Mouse (Mus musculus) limb, embryonic 12.5 days (tissue): ENCODE data around the gene Atxn1l. TPM values are rescaled to one million over a fixed set of nuclear protein-coding genes. Genes with fewer than 3 reads are reported as not detected.

Experiments used
- ATAC-seq: fragments of 200-750 bp; cut with Nextera tagmentation; 2 replicates; pipeline ENCODE4 v1.8.0; 2017; ENCODE audit warnings: low read depth, moderate TSS enrichment; ENCODE audit not compliant: insufficient number of reproducible peaks, insufficient read depth, low FRiP score, low TSS enrichment
- H3K27ac ChIP-seq: fragments of 300-500 bp; sonication (generic); 2 replicates; pipeline ENCODE4 v1.5.1; 2016; ENCODE audit warnings: mild to moderate bottlenecking, moderate library complexity
- H3K27me3 ChIP-seq: fragments of 300-500 bp; sonication (generic); 2 replicates; pipeline ENCODE4 v1.6.1; 2016; ENCODE audit warnings: mild to moderate bottlenecking, moderate library complexity
- H3K36me3 ChIP-seq: fragments of 300-500 bp; sonication (generic); 2 replicates; pipeline ENCODE4 v1.6.1; 2016; ENCODE audit warnings: mild to moderate bottlenecking, moderate library complexity
- H3K4me1 ChIP-seq: fragments of 300-500 bp; sonication (generic); replicated peaks from 2 replicates; pipeline ENCODE4 v1.6.1; 2016
- H3K4me2 ChIP-seq: fragments of 300-500 bp; sonication (generic); 2 replicates; pipeline ENCODE4 v1.6.1; 2016; ENCODE audit warnings: mild to moderate bottlenecking, moderate library complexity
- H3K4me3 ChIP-seq: fragments of 300-500 bp; sonication (generic); replicated peaks from 2 replicates; pipeline ENCODE4 v1.5.1; 2016; ENCODE audit warnings: mild to moderate bottlenecking
- H3K9ac ChIP-seq: fragments of 300-500 bp; sonication (generic); replicated peaks from 2 replicates; pipeline ENCODE4 v1.6.1; 2016; ENCODE audit warnings: mild to moderate bottlenecking, moderate library complexity
- H3K9me3 ChIP-seq: fragments of 300-500 bp; sonication (generic); 2 replicates; pipeline ENCODE4 v1.6.1; 2016; ENCODE audit warnings: mild to moderate bottlenecking, moderate library complexity
- WGBS: fragments of 180-500 bp; shearing (Covaris S2); methylation state at CpG from one replicate; pipeline ENCODE4 v1.1.7; 2016; 5-methylcytosine and 5-hydroxymethylcytosine counted together
- polyA plus RNA-seq: library from polyadenylated mRNA; unstranded; fragments of >200 nt; fragmentation: Nextera tagmentation; extraction: Ambion mirVana; gene quantifications from 2 replicates; pipeline ENCODE4 v1.2.1, GENCODE M21; 2016

Gene Atxn1l
- polyA plus RNA-seq, 1 experiment from 2014 or later = 9.2 TPM

DNA sequence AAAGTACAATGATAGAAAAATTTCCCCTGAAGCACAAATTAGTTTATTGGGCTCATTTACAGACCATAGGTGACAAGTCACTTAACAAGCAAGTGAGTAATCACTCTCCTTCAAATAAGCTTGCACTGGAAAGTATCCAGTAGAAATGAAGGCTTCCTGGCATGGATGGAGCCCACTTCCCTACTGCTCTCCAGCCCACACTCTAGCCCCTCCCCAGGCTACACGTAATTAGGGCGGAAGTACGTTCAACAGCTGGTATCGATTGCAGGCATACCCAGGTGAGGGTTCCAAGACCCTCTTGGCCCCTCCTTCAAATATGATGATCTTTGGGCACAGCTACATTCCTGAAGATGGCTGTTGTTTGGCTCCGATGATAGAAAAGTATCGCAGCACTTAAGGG is 43.4 kb downstream of the Atxn1l start:
- no peak for ATAC-seq
- peak overlapping the region; percentile 96 for H3K4me3 ChIP-seq
- WGBS = 35% methylated on average over 6 of the region's 6 CpGs
- peak overlapping the region; percentile 81 for H3K4me2 ChIP-seq
- no peak overlapping the region for H3K9ac ChIP-seq
- H3K9me3 ChIP-seq = no peaks in the 10 kb centered on the region
- H3K4me1 ChIP-seq = peaks cover 24% of the 10 kb centered on the region
- no peaks in the 10 kb centered on the region; the same call in 1 of the 2 replicates for H3K36me3 ChIP-seq
- H3K27ac ChIP-seq = no peak overlapping the region
- no peaks in the 10 kb centered on the region for H3K27me3 ChIP-seq

- Histone ChIP-seq H3K9me3 (no peaks in the 10 kb centered on the region), H3K4me2 (peak within 1 kb of the TSS; percentile 81), H3K27me3 (no peaks in the 10 kb centered on the region), H3K4me1 (peaks cover 24% of the 10 kb centered on the region), H3K9ac (peak within 1 kb of the TSS; percentile 94), H3K36me3 (peaks cover 3% of the 10 kb centered on the region; the same call in 1 of the 2 replicates), H3K4me3 (peak within 1 kb of the TSS; percentile 96), H3K27ac (peak within 1 kb of the TSS; percentile 82)
- WGBS = under 1% methylated on average over 57 of the region's 57 CpGs
- peak; percentile 96 for ATAC-seq
Observed at GRCm38 (mm10) chr8:109693146-109693900, 44.2 kb downstream of the Atxn1l start, which contains the start of gene Ist1. Gene Ist1, minus strand, starts transcription at chr8:109693260.

- Histone ChIP-seq H3K4me1 (peaks cover 24% of the 10 kb centered on the region), H3K27ac (peak overlapping the region; percentile 82), H3K4me3 (peak overlapping the region; percentile 96), H3K4me2 (peak overlapping the region; percentile 81), H3K9me3 (no peaks in the 10 kb centered on the region), H3K27me3 (no peaks in the 10 kb centered on the region), H3K9ac (peak overlapping the region; percentile 94), H3K36me3 (peaks cover 4% of the 10 kb centered on the region; the same call in 1 of the 2 replicates)
- ATAC-seq = peak; percentile 63
- 1% methylated on average over 38 of the region's 38 CpGs for WGBS
Observed at GRCm38 (mm10) chr8:109692443-109693145, 44.9 kb downstream of the Atxn1l start.

GRCm38 (mm10) chr8:109691769-109692168 is 45.8 kb downstream of the Atxn1l start:
- 49% methylated on average over 5 of the region's 5 CpGs for WGBS
- Histone ChIP-seq H3K9ac (peak overlapping the region; percentile 94; the same call in 1 of the 2 replicates), H3K9me3 (no peaks in the 10 kb centered on the region)

DNA sequence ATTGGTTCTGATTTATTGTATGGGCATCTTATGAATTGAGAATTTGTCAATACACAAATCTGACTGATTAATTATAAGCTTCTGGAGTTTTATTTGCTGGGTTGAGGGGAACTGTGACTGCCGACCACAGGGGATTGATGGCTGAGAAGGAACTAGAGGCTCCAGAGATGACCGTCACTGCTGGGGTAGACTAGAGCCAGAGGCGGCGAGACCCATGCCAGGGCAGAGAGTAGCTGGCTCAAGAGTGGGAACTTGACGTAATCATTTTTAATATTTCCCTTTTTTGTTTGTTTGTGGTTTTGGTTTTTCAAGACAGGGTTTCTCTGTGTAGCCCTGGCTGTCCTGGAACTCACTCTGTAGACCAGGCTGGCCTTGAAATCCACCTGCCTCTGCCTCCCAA is 50.3 kb downstream of the Atxn1l start:
- Histone ChIP-seq H3K4me3 (no peak overlapping the region), H3K27me3 (no peaks in the 10 kb centered on the region), H3K9me3 (no peaks in the 10 kb centered on the region), H3K4me2 (no peak overlapping the region), H3K4me1 (peaks cover 14% of the 10 kb centered on the region), H3K36me3 (peaks cover 22% of the 10 kb centered on the region), H3K9ac (no peak overlapping the region), H3K27ac (no peak overlapping the region)
- 90% methylated on average over 5 of the region's 5 CpGs for WGBS
- no peak for ATAC-seq

More at GRCm38 (mm10) chr8:109691769-109692168, 45.8 kb downstream of the Atxn1l start:
- Histone ChIP-seq H3K4me1 (peaks cover 22% of the 10 kb centered on the region), H3K4me3 (peak overlapping the region; percentile 96), H3K27me3 (no peaks in the 10 kb centered on the region), H3K4me2 (peak overlapping the region; percentile 81), H3K27ac (no peak overlapping the region), H3K36me3 (peaks cover 4% of the 10 kb centered on the region; the same call in 1 of the 2 replicates)
- ATAC-seq = no peak

DNA sequence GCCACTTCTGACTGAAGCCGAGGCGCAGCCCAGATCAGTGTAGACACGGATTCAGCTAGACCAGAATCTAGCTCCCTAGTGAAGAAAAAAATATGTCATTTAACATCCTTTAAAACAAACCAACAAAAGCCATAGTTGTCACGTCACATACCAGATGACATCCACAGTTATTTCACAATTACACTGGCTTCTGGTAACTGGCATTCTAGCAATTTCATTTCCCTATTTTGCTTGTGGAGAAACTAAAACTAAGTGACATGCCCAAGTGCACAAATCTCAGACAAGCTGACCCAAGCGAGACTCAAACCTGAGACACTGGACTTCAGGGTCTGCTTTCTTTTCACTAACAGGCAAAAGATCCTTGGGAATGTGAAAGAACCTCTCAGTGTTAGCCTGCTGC is 55.4 kb downstream of the Atxn1l start:
- Histone ChIP-seq H3K4me1 (no peaks in the 10 kb centered on the region), H3K9me3 (no peaks in the 10 kb centered on the region), H3K36me3 (peaks cover 68% of the 10 kb centered on the region), H3K4me3 (no peak overlapping the region), H3K9ac (no peak overlapping the region), H3K27me3 (no peaks in the 10 kb centered on the region), H3K4me2 (no peak overlapping the region), H3K27ac (no peak overlapping the region)
- no peak for ATAC-seq
- WGBS = 96% methylated on average over 5 of the region's 5 CpGs

DNA sequence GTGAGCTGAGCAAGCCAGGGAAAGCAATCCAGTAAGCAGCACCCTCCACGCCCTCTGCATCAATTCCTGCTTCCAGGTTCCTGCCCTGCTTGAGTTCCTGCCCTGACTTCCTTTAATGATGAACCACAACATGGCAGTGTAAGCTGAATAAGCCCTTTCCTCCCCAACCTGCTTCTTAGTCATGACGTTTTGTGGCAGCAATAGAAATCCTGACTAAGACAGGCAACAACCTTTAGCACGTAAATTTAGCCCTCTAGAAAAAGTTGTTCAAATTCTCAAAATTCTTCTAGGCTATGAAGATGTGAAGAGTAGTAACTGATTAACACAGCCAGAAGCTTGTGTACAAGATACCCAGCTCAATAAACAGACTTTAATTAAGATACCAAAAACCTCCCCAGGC is 56.0 kb downstream of the Atxn1l start:
- no peak for ATAC-seq
- no peaks in the 10 kb centered on the region for H3K27me3 ChIP-seq
- H3K4me2 ChIP-seq = no peak overlapping the region
- WGBS = 86% methylated on average over 3 of the region's 3 CpGs
- H3K9ac ChIP-seq = no peak overlapping the region
- H3K27ac ChIP-seq = no peak overlapping the region
- no peaks in the 10 kb centered on the region for H3K4me1 ChIP-seq
- no peaks in the 10 kb centered on the region for H3K9me3 ChIP-seq
- H3K4me3 ChIP-seq = no peak overlapping the region
- H3K36me3 ChIP-seq = peaks cover 73% of the 10 kb centered on the region

Other genes with a start within 250 kb of the Atxn1l start
- 0.14 and 0.15 TPM in 2 replicates for gene Pmfbp1, start 243.7 kb downstream of the Atxn1l start, polyA plus RNA-seq
- 35.9 and 37.3 TPM in 2 replicates for gene Dhx38, start 171.9 kb downstream of the Atxn1l start, polyA plus RNA-seq
- gene Txnl4b, start 171.8 kb downstream of the Atxn1l start, polyA plus RNA-seq = 20.0 and 22.7 TPM in 2 replicates
- 0.70 and 1.6 TPM in 2 replicates for gene Hp, start 158.6 kb downstream of the Atxn1l start, polyA plus RNA-seq
- 54.9 and 56.0 TPM in 2 replicates for gene Dhodh, start 129.1 kb downstream of the Atxn1l start, polyA plus RNA-seq
- gene Pkd1l3, start 123.2 kb downstream of the Atxn1l start, polyA plus RNA-seq = 0.04 and 0.14 TPM in 2 replicates
- 162 and 164 TPM in 2 replicates for gene Ist1, start 44.5 kb downstream of the Atxn1l start, polyA plus RNA-seq
- gene Zfp821, start 32.2 kb downstream of the Atxn1l start, polyA plus RNA-seq = 53.8 and 54.2 TPM in 2 replicates
- gene Ap1g1, start 40.8 kb upstream of the Atxn1l start, polyA plus RNA-seq = 51.6 and 56.1 TPM in 2 replicates
- 3.7 and 4.0 TPM in 2 replicates for gene Phlpp2, start 130.8 kb upstream of the Atxn1l start, polyA plus RNA-seq
- 0.50 and 0.79 TPM in 2 replicates for gene Marveld3, start 224.5 kb upstream of the Atxn1l start, polyA plus RNA-seq